Mouse (Mus musculus) ES-E14 (cell line): ENCODE measurements at regions not wholly inside any gene's neighbourhood (a gene's known extent, or its start where the extent isn't known, plus 50 kb on each side); places are given as distances from the start of the nearest gene placed in this dataset.

Source experiments
- DNase-seq: peaks from one replicate; pipeline ENCODE4 v3.0.0-alpha.2; 2013; ENCODE audit warnings: low read depth, low spot score
- H3K27ac ChIP-seq: 2 replicates; pipeline ENCODE4 v1.5.1; 2012; ENCODE audit warnings: low read depth, mild to moderate bottlenecking, low read length, moderate library complexity, mixed read lengths; ENCODE audit not compliant: poor library complexity, insufficient read depth, severe bottlenecking
- H3K36me3 ChIP-seq: 2 replicates; pipeline ENCODE4 v1.6.1; 2012; ENCODE audit warnings: mild to moderate bottlenecking, low read length, moderate library complexity, mixed read lengths; ENCODE audit not compliant: control insufficient read depth, poor library complexity, insufficient read depth, severe bottlenecking
- H3K4me1 ChIP-seq, 2 experiments: fragments of 150-350 bp in 1 of 2; sonication (generic) in 1 of 2; 2 replicates each; pipeline ENCODE4 v1.6.1; 2012; ENCODE audit warnings: low read length in 2 of 2, mild to moderate bottlenecking in 1 of 2, mixed read lengths in 1 of 2; ENCODE audit not compliant: control insufficient read depth in 2 of 2, insufficient read depth in 2 of 2, poor library complexity in 1 of 2
- H3K4me3 ChIP-seq, 2 experiments: fragments of 150-350 bp in 1 of 2; sonication (generic) in 1 of 2; 2 replicates each; pipeline ENCODE4 v1.5.1; 2012; ENCODE audit warnings: low read length in 2 of 2, low read depth in 1 of 2, mild to moderate bottlenecking in 1 of 2, mixed read lengths in 1 of 2; ENCODE audit not compliant: insufficient read depth in 1 of 2, poor library complexity in 1 of 2, severe bottlenecking in 1 of 2
- H3K9ac ChIP-seq: 2 replicates; pipeline ENCODE4 v1.6.1; 2012; ENCODE audit warnings: low read depth, mild to moderate bottlenecking, low read length, mixed read lengths; ENCODE audit not compliant: poor library complexity, insufficient read depth, severe bottlenecking
- H3K9me3 ChIP-seq: fragments of 150-350 bp; sonication (generic); 2 replicates; pipeline ENCODE4 v1.6.1; 2012; ENCODE audit warnings: low read depth, mild to moderate bottlenecking, low read length; ENCODE audit not compliant: control insufficient read depth, insufficient read depth
- CHD2 ChIP-seq: IDR thresholded peaks from 2 replicates; pipeline ENCODE4 v1.6.1; 2014; ENCODE audit warnings: mild to moderate bottlenecking, low read depth, low read length, inconsistent platforms
- HCFC1 ChIP-seq: IDR thresholded peaks from 2 replicates; pipeline ENCODE4 v1.6.1; 2012; ENCODE audit warnings: low read length, inconsistent platforms, borderline replicate concordance; ENCODE audit not compliant: insufficient read depth
- MAFK ChIP-seq: IDR thresholded peaks from 2 replicates; pipeline ENCODE4 v1.6.1; 2014; ENCODE audit warnings: mild to moderate bottlenecking, low read depth, low read length, inconsistent platforms; ENCODE audit not compliant: insufficient read depth
- ZC3H11A ChIP-seq: IDR thresholded peaks from 2 replicates; pipeline ENCODE4 v1.6.1; 2012; ENCODE audit warnings: low read depth, mild to moderate bottlenecking, inconsistent platforms, low read length, borderline replicate concordance
- ZNF384 ChIP-seq: IDR thresholded peaks from 2 replicates; pipeline ENCODE4 v1.6.1; 2012; ENCODE audit warnings: low read depth, low read length, inconsistent platforms
- in situ Hi-C, 2 experiments: fragments of 600-800 bp; cut with MboI; formaldehyde crosslinking; loops; one replicate each; pipeline ENCODE4 v1.15.1; 2025; ENCODE audit warnings: low sequenced_read_pairs in 2 of 2, inconsistent platforms in 1 of 2; ENCODE audit not compliant: unreplicated experiment in 2 of 2

DNA sequence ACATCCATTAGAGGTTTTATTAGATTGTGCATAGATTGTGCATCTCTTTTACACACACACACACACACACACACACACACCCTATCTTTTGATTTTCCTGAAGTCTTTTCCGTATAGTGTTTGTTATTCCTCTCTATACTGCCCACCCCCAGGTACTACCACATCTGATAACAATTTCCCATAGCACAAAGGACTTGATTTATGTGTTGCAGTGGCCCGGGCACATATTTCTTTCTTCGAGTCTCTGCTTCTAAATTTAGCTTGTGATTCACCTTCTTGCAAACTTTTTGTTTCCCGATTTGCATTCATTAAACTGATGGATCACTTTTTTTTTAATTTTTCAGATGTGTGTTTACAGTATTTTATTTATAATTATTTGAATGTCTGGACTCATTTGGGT lies 254.8 kb downstream of the Pcdh18 start:
- no peaks in the 10 kb centered on the region for H3K9me3 ChIP-seq
- H3K27ac ChIP-seq = no peak overlapping the region
- no peaks in the 10 kb centered on the region for H3K36me3 ChIP-seq
- in situ Hi-C loops = no loop called here
- DNase-seq = no peak
- no peak overlapping the region for H3K9ac ChIP-seq
- TF ChIP-seq ZNF384 = no peak
- no peak for TF ChIP-seq CHD2
- no peak for TF ChIP-seq ZC3H11A
- no peak for TF ChIP-seq MAFK
- TF ChIP-seq HCFC1 = no peak
- no peak overlapping the region for H3K4me3 ChIP-seq
- H3K4me1 ChIP-seq = no peaks in the 10 kb centered on the region

DNA sequence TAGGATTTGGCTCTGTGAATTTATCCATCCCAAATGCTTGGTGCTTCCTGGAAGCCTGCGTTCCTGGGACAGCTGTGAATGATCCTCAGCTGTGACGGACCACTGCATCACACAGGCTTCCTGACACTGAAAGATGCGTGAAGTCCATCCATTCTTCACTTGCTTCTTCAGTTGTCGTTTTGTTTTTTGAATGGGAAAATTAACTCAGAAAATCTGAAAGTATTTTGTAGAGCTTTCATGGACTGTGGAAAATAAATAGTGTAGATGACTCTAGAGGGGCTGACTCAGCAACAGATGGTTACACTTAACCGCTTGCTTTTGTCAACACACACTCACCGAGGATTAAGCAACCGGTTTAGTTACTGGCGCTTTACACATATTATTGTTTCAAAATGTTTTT lies 272.0 kb downstream of the Pcdh18 start:
- H3K4me1 ChIP-seq = no peaks in the 10 kb centered on the region
- DNase-seq = no peak
- H3K9me3 ChIP-seq = no peaks in the 10 kb centered on the region
- H3K4me3 ChIP-seq = no peak overlapping the region
- no peak for TF ChIP-seq ZC3H11A
- no peak for TF ChIP-seq MAFK
- TF ChIP-seq HCFC1 = no peak
- TF ChIP-seq ZNF384 = no peak
- H3K36me3 ChIP-seq = no peaks in the 10 kb centered on the region
- no peak overlapping the region for H3K27ac ChIP-seq
- no peak overlapping the region for H3K9ac ChIP-seq
- in situ Hi-C loops = no loop called here
